Mouse (Mus musculus) heart, embryonic 13.5 days (tissue): ENCODE results near the gene Ddx52. TPM values are rescaled to one million over a fixed set of nuclear protein-coding genes. Genes with fewer than 3 reads are reported as not detected.

ENCODE experiments used
- ATAC-seq: fragments of 200-750 bp; cut with Nextera tagmentation; 2 replicates; pipeline ENCODE4 v1.8.0; 2017; ENCODE audit warnings: moderate TSS enrichment; ENCODE audit not compliant: insufficient number of reproducible peaks, low FRiP score, low TSS enrichment; ENCODE audit errors: extremely low read depth
- H3K27ac ChIP-seq: fragments of 300-500 bp; sonication (generic); replicated peaks from 2 replicates; pipeline ENCODE4 v1.5.1; 2015; ENCODE audit warnings: moderate library complexity, mild to moderate bottlenecking, inconsistent platforms
- H3K27me3 ChIP-seq: fragments of 300-500 bp; sonication (generic); replicated peaks from 2 replicates; pipeline ENCODE4 v1.6.1; 2015; ENCODE audit warnings: mild to moderate bottlenecking, inconsistent platforms
- H3K36me3 ChIP-seq: fragments of 300-500 bp; sonication (generic); 2 replicates; pipeline ENCODE4 v1.6.1; 2015; ENCODE audit warnings: mild to moderate bottlenecking, inconsistent platforms
- H3K4me1 ChIP-seq: fragments of 300-500 bp; sonication (generic); 2 replicates; pipeline ENCODE4 v1.6.1; 2015; ENCODE audit warnings: inconsistent platforms
- H3K4me2 ChIP-seq: fragments of 300-500 bp; sonication (generic); 2 replicates; pipeline ENCODE4 v1.6.1; 2015; ENCODE audit warnings: inconsistent platforms, mild to moderate bottlenecking, moderate library complexity
- H3K4me3 ChIP-seq: fragments of 300-500 bp; sonication (generic); 2 replicates; pipeline ENCODE4 v1.5.1; 2015; ENCODE audit warnings: moderate library complexity, mild to moderate bottlenecking, inconsistent platforms
- H3K9ac ChIP-seq: fragments of 300-500 bp; sonication (generic); 2 replicates; pipeline ENCODE4 v1.6.1; 2015; ENCODE audit warnings: inconsistent platforms, mild to moderate bottlenecking, moderate library complexity
- H3K9me3 ChIP-seq: fragments of 300-500 bp; sonication (generic); 2 replicates; pipeline ENCODE4 v1.6.1; 2016; ENCODE audit warnings: inconsistent platforms
- WGBS: fragments of 180-500 bp; shearing (Covaris S2); methylation state at CpG from one replicate; pipeline ENCODE4 v1.1.7; 2015; ENCODE audit warnings: mixed read lengths; 5-methylcytosine and 5-hydroxymethylcytosine counted together
- polyA plus RNA-seq: library from polyadenylated mRNA; unstranded; fragments of >200 nt; fragmentation: Nextera tagmentation; extraction: Ambion mirVana; gene quantifications from 2 replicates; pipeline ENCODE4 v1.2.1, GENCODE M21; 2015

Ddx52 gene
- polyA plus RNA-seq, 1 experiment from 2014 or later = 20.6 TPM

GRCm38 (mm10) chr11:83974561-83975346 lies 32.9 kb downstream of the Ddx52 start:
- no peak for ATAC-seq
- no peak overlapping the region for H3K4me2 ChIP-seq
- H3K27ac ChIP-seq = no peak overlapping the region
- H3K9ac ChIP-seq = no peak overlapping the region
- 81% methylated on average over 7 of the region's 7 CpGs for WGBS
- no peak overlapping the region for H3K4me3 ChIP-seq
- H3K27me3 ChIP-seq = no peaks in the 10 kb centered on the region
- H3K9me3 ChIP-seq = no peaks in the 10 kb centered on the region
- peaks cover 64% of the 10 kb centered on the region for H3K36me3 ChIP-seq
- H3K4me1 ChIP-seq = no peaks in the 10 kb centered on the region

- no peaks in the 10 kb centered on the region for H3K4me1 ChIP-seq
- 93% methylated on average over 1 of the region's 1 CpGs for WGBS
- no peak overlapping the region for H3K9ac ChIP-seq
- H3K27ac ChIP-seq = no peak overlapping the region
- no peaks in the 10 kb centered on the region for H3K9me3 ChIP-seq
- ATAC-seq = no peak
- no peak overlapping the region for H3K4me3 ChIP-seq
- H3K4me2 ChIP-seq = no peak overlapping the region
- no peaks in the 10 kb centered on the region for H3K27me3 ChIP-seq
- H3K36me3 ChIP-seq = peaks cover 71% of the 10 kb centered on the region
These were observed 33.6 kb downstream of the Ddx52 start for GRCm38 (mm10) chr11:83975488-83975887.

GRCm38 (mm10) chr11:83976236-83976977 lies 34.5 kb downstream of the Ddx52 start:
- WGBS = 89% methylated on average over 13 of the region's 13 CpGs
- H3K4me2 ChIP-seq = no peak overlapping the region
- no peaks in the 10 kb centered on the region for H3K4me1 ChIP-seq
- H3K27me3 ChIP-seq = no peaks in the 10 kb centered on the region
- no peak overlapping the region for H3K9ac ChIP-seq
- H3K36me3 ChIP-seq = peaks cover 72% of the 10 kb centered on the region
- no peak overlapping the region for H3K27ac ChIP-seq
- H3K4me3 ChIP-seq = no peak overlapping the region
- H3K9me3 ChIP-seq = no peaks in the 10 kb centered on the region
- ATAC-seq = no peak

- no peaks in the 10 kb centered on the region for H3K27me3 ChIP-seq
- 92% methylated on average over 2 of the region's 2 CpGs for WGBS
- no peak overlapping the region for H3K27ac ChIP-seq
- H3K9ac ChIP-seq = no peak overlapping the region
- no peak for ATAC-seq
- H3K4me1 ChIP-seq = no peaks in the 10 kb centered on the region
- H3K4me3 ChIP-seq = no peak overlapping the region
- peaks cover 72% of the 10 kb centered on the region for H3K36me3 ChIP-seq
- H3K4me2 ChIP-seq = no peak overlapping the region
- no peaks in the 10 kb centered on the region for H3K9me3 ChIP-seq
These were observed 35.9 kb downstream of the Ddx52 start for GRCm38 (mm10) chr11:83977810-83978209.

- Histone ChIP-seq H3K27me3 (no peaks in the 10 kb centered on the region), H3K9ac (no peak overlapping the region), H3K9me3 (no peaks in the 10 kb centered on the region), H3K4me1 (no peaks in the 10 kb centered on the region), H3K36me3 (peaks cover 77% of the 10 kb centered on the region), H3K4me2 (no peak overlapping the region), H3K4me3 (no peak overlapping the region), H3K27ac (no peak overlapping the region)
- WGBS = 88% methylated on average over 6 of the region's 6 CpGs
- no peak for ATAC-seq
These were observed 38.1 kb downstream of the Ddx52 start for GRCm38 (mm10) chr11:83979992-83980391.

GRCm38 (mm10) chr11:83981338-83981737 lies 39.5 kb downstream of the Ddx52 start:
- no peak for ATAC-seq
- 65% methylated on average over 10 of the region's 10 CpGs for WGBS
- peaks cover 90% of the 10 kb centered on the region for H3K36me3 ChIP-seq
- no peaks in the 10 kb centered on the region for H3K9me3 ChIP-seq
- no peak overlapping the region for H3K9ac ChIP-seq
- no peaks in the 10 kb centered on the region for H3K27me3 ChIP-seq
- H3K27ac ChIP-seq = no peak overlapping the region
- no peaks in the 10 kb centered on the region for H3K4me1 ChIP-seq
- no peak overlapping the region for H3K4me3 ChIP-seq
- no peak overlapping the region for H3K4me2 ChIP-seq

- H3K27ac ChIP-seq = no peak overlapping the region
- H3K4me2 ChIP-seq = no peak overlapping the region
- no peak for ATAC-seq
- no peak overlapping the region for H3K4me3 ChIP-seq
- H3K4me1 ChIP-seq = no peaks in the 10 kb centered on the region
- no peak overlapping the region for H3K9ac ChIP-seq
- H3K9me3 ChIP-seq = no peaks in the 10 kb centered on the region
- H3K27me3 ChIP-seq = no peaks in the 10 kb centered on the region
- peaks cover 92% of the 10 kb centered on the region for H3K36me3 ChIP-seq
- WGBS = 76% methylated on average over 4 of the region's 4 CpGs
These were observed 49.8 kb downstream of the Ddx52 start for GRCm38 (mm10) chr11:83991701-83992100.

GRCm38 (mm10) chr11:83993428-83993827 lies 51.6 kb downstream of the Ddx52 start:
- ATAC-seq = no peak
- Histone ChIP-seq H3K4me2 (no peak overlapping the region), H3K4me3 (no peak overlapping the region), H3K27ac (no peak overlapping the region), H3K9ac (no peak overlapping the region), H3K27me3 (no peaks in the 10 kb centered on the region), H3K4me1 (no peaks in the 10 kb centered on the region), H3K36me3 (peaks cover 91% of the 10 kb centered on the region), H3K9me3 (no peaks in the 10 kb centered on the region)
- 56% methylated on average over 2 of the region's 2 CpGs for WGBS

GRCm38 (mm10) chr11:83994481-83994880 lies 52.6 kb downstream of the Ddx52 start:
- Histone ChIP-seq H3K4me2 (no peak overlapping the region), H3K9ac (no peak overlapping the region), H3K4me1 (no peaks in the 10 kb centered on the region), H3K9me3 (no peaks in the 10 kb centered on the region), H3K36me3 (peaks cover 94% of the 10 kb centered on the region), H3K27me3 (no peaks in the 10 kb centered on the region), H3K27ac (no peak overlapping the region), H3K4me3 (no peak overlapping the region)
- no peak for ATAC-seq
- 83% methylated on average over 3 of the region's 3 CpGs for WGBS

GRCm38 (mm10) chr11:83995535-83995950 lies 53.7 kb downstream of the Ddx52 start:
- Histone ChIP-seq H3K27ac (no peak overlapping the region), H3K9ac (no peak overlapping the region), H3K4me1 (no peaks in the 10 kb centered on the region), H3K36me3 (peaks cover 95% of the 10 kb centered on the region), H3K4me2 (no peak overlapping the region), H3K27me3 (no peaks in the 10 kb centered on the region), H3K4me3 (no peak overlapping the region), H3K9me3 (no peaks in the 10 kb centered on the region)
- no peak for ATAC-seq
- WGBS = 73% methylated on average over 2 of the region's 2 CpGs

- Histone ChIP-seq H3K9me3 (no peaks in the 10 kb centered on the region), H3K27ac (no peak overlapping the region), H3K4me2 (no peak overlapping the region), H3K27me3 (no peaks in the 10 kb centered on the region), H3K9ac (no peak overlapping the region), H3K36me3 (peaks cover 95% of the 10 kb centered on the region), H3K4me3 (no peak overlapping the region), H3K4me1 (no peaks in the 10 kb centered on the region)
- no peak for ATAC-seq
- WGBS = 83% methylated on average over 5 of the region's 5 CpGs
These were observed 55.5 kb downstream of the Ddx52 start for GRCm38 (mm10) chr11:83997171-83997868.
